Mouse (Mus musculus) C2C12 (cell line): ENCODE measurements around the gene Gm15517. TPM values are rescaled to one million over a fixed set of nuclear protein-coding genes. Genes with fewer than 3 reads are reported as not detected.

ENCODE experiments used
- H3K27me3 ChIP-seq: one replicate; pipeline ENCODE4 v1.6.1; 2011; ENCODE audit not compliant: control insufficient read depth, insufficient read depth, insufficient read length
- H3K36me3 ChIP-seq: one replicate; pipeline ENCODE4 v1.6.1; 2011; ENCODE audit not compliant: control insufficient read depth, insufficient read depth
- H3K4me3 ChIP-seq: one replicate; pipeline ENCODE4 v1.5.1; 2011; ENCODE audit warnings: mild to moderate bottlenecking, control low read depth; ENCODE audit not compliant: poor library complexity, insufficient read depth, severe bottlenecking
- H3K79me2 ChIP-seq: one replicate; pipeline ENCODE4 v1.6.1; 2011; ENCODE audit not compliant: control insufficient read depth, insufficient read depth
- H3K79me3 ChIP-seq: one replicate; pipeline ENCODE4 v1.6.1; 2011; ENCODE audit warnings: low read depth, control low read depth
- H3ac ChIP-seq: one replicate; pipeline ENCODE3; 2011; ENCODE audit warnings: low read depth; ENCODE audit not compliant: control insufficient read depth, insufficient read length
- CEBPB ChIP-seq: IDR thresholded peaks from one replicate; pipeline ENCODE4 v1.6.1; 2011; ENCODE audit warnings: low read depth, mild to moderate bottlenecking, control low read depth, moderate library complexity
- CTCF ChIP-seq: IDR thresholded peaks from one replicate; pipeline ENCODE4 v1.5.1; 2011; ENCODE audit not compliant: control insufficient read depth, insufficient read depth, insufficient read length
- FOSL1 ChIP-seq: IDR thresholded peaks from one replicate; pipeline ENCODE4 v1.8.0; 2011; ENCODE audit warnings: mild to moderate bottlenecking, low read length; ENCODE audit not compliant: poor library complexity, insufficient read depth, severe bottlenecking
- MAX ChIP-seq: IDR thresholded peaks from one replicate; pipeline ENCODE4 v1.6.1; 2011; ENCODE audit warnings: mild to moderate bottlenecking, control low read depth
- MYOD1 ChIP-seq: IDR thresholded peaks from one replicate; pipeline ENCODE4 v1.6.1; 2011; ENCODE audit warnings: low read depth; ENCODE audit not compliant: control insufficient read depth, insufficient read length
- MYOG ChIP-seq: IDR thresholded peaks from one replicate; pipeline ENCODE4 v1.6.1; 2011; ENCODE audit not compliant: control insufficient read depth, insufficient read length; ENCODE audit errors: extremely low read depth
- USF1 ChIP-seq: IDR thresholded peaks from one replicate; pipeline ENCODE4 v1.6.1; 2011; ENCODE audit warnings: low read depth, mild to moderate bottlenecking, control low read depth, moderate library complexity
- polyA plus RNA-seq: library from polyadenylated mRNA; unstranded; fragments of >200 nt; fragmentation: generic; extraction: Trizol; gene quantifications from one replicate; pipeline ENCODE4 v1.2.1, GENCODE M21; 2012; ENCODE audit warnings: missing spikeins

Gm15517 gene
- polyA plus RNA-seq, 1 experiment: not detected

DNA sequence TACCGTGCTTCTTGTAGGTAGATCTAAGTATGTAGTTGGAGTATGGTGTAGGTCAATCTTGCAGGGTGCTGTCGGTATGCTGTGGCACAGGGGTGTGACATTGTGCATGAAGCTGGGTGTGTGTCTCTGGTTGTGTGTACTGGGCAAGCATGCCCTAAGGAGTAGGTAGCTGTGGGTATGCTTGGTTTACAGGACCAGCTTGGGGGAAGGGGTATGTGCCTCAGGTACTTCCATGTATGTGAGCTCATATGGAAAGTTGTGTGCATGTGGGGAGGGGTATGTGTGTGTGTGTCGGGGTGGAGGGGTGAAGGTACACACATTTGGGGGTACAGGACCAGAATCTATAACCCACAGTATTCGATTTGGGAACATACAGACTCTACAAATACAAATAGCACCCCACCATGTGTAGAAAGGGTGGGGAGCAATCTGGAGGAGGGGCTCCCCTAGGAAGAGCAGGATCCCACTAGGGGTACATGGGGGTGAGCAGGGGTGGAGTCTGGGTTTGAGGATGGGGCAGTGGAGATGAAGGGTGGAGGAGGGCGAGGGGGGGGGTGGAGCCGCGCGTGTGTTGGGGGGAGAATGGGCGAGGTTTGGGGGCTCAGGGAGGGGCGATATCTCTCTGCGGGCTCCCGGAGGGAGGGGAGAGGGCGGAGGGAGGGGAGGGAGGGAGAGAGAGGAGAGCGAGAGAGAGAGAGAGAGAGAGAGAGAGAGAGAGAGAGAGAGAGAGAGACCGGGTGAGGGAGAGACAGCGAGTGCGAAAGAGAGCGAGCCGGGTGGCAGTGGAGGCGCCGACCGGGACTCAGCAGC lies 48.4 kb downstream of the Gm15517 start, which contains the start of gene Shank1:
TSS of gene Shank1 (plus strand) at position 779 of the 810 bp plus-strand sequence.
- Histone ChIP-seq H3K79me2 (no peaks in the 10 kb centered on the region), H3K79me3 (no peaks in the 10 kb centered on the region), H3K36me3 (no peaks in the 10 kb centered on the region), H3K4me3 (no peak within 1 kb of the TSS), H3K27me3 (peaks cover 64% of the 10 kb centered on the region), H3ac (no peak within 1 kb of the TSS)
- TF ChIP-seq USF1: no peak
- TF ChIP-seq FOSL1: no peak
- no peak for TF ChIP-seq CEBPB
- no peak for TF ChIP-seq CTCF
- no peak for TF ChIP-seq MAX
- no peak for TF ChIP-seq MYOG
- no peak for TF ChIP-seq MYOD1

DNA sequence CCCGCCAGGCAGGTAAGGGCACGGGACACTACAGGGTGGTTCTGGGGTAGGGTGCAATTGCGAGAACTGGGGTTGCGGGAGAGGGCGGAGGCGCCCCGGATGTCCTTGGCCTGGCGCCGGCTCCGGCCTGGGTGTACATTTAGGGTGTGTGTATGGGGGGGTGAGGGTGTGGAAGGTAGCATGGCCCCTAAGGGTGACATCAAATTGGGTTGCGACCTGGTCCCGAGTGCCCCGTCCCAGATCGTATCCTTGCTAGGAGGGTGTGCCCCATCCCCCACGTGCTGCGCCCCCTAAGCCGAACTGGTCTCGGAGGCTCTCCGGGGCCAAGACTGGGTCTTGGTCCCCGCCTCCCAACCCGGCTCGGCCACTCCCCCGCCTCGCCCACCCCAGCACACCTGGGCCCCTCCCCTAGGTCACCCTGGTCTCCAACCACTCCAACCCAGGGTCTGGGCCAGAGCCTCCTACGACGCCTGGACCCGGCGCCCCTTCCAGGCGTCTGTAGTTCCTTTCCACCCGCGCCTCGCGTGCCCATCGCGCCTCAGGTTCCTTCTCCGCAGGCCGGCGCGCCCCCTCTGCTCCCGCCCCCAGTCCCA lies 49.1 kb downstream of the Gm15517 start:
- no peaks in the 10 kb centered on the region for H3K36me3 ChIP-seq
- no peaks in the 10 kb centered on the region for H3K79me3 ChIP-seq
- no peak overlapping the region for H3K4me3 ChIP-seq
- TF ChIP-seq MYOG: no peak
- TF ChIP-seq MYOD1: no peak
- no peak for TF ChIP-seq USF1
- no peak for TF ChIP-seq FOSL1
- no peak for TF ChIP-seq MAX
- no peak for TF ChIP-seq CTCF
- peaks cover 68% of the 10 kb centered on the region for H3K27me3 ChIP-seq
- H3ac ChIP-seq: no peak overlapping the region
- H3K79me2 ChIP-seq: no peaks in the 10 kb centered on the region

DNA sequence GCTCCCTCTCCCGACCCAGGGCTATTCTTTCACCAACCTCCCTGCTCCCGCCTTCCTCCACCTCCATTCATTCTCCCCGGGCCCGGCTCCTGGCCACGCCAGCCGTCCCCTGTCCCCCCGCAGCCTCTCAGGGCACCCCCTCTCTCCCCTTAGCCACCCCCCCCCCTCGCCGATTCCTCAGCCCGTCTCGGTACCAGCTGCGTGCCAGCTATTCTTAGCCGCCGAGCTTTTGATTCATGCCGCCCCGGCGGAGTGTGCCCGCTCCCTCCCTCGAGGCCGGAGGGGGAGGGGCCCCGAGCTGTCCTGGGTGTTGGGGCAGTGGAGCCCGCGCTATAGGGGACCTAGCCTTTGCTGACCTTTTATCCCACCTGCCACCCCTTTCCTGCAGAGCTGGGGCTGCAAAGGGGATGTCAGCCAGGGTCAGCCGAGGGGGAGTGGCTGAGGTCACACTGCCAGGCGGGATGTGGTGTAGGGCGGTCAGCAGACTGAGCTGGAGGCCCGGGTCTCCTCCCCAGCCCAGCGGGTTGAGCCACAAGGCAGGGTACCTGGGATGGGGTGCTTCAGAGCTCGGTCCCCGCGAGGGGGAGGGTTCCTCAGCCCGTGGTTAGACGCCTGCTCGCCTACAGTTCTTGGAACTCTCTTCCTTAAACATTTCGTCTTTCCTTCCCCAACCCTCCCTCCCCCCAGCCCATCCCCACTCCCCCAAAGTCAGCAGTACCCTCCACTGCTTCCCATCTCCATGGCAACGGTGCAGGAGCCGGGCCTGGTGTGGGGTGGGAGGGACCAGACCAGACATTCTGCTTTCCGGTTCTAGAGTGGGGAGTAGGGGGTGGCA lies 49.8 kb downstream of the Gm15517 start:
- TF ChIP-seq MAX (no peak), USF1 (no peak), CTCF (no peak), FOSL1 (no peak), CEBPB (no peak)
- H3K36me3 ChIP-seq: no peaks in the 10 kb centered on the region
- no peak overlapping the region for H3K4me3 ChIP-seq
- peaks cover 75% of the 10 kb centered on the region for H3K27me3 ChIP-seq
- H3K79me3 ChIP-seq: no peaks in the 10 kb centered on the region
- no peaks in the 10 kb centered on the region for H3K79me2 ChIP-seq
- H3ac ChIP-seq: no peak overlapping the region

Other genes starting within 250 kb of the Gm15517 start
- gene Klk1b26, start 249.3 kb upstream of the Gm15517 start, polyA plus RNA-seq: not detected
- not detected for gene Klk1b27, start 209.2 kb upstream of the Gm15517 start, polyA plus RNA-seq
- not detected for gene Klk1b21, start 159.1 kb upstream of the Gm15517 start, polyA plus RNA-seq
- gene Klk1b22, start 148.8 kb upstream of the Gm15517 start, polyA plus RNA-seq: 0.19 TPM
- not detected for gene Klk1b16, start 124.7 kb upstream of the Gm15517 start, polyA plus RNA-seq
- not detected for gene Klk1b24, start 73.2 kb upstream of the Gm15517 start, polyA plus RNA-seq
- gene Klk1b3, start 63.3 kb upstream of the Gm15517 start, polyA plus RNA-seq: not detected
- not detected for gene Klk1b4, start 54.0 kb upstream of the Gm15517 start, polyA plus RNA-seq
- not detected for gene Klk1b5, start 45.5 kb upstream of the Gm15517 start, polyA plus RNA-seq
- gene Klk1, start 36.1 kb upstream of the Gm15517 start, polyA plus RNA-seq: not detected
- 0.06 TPM for gene Gm36864, start 25.3 kb upstream of the Gm15517 start, polyA plus RNA-seq
- gene 1700028J19Rik, start 14.8 kb upstream of the Gm15517 start, polyA plus RNA-seq: 0.68 TPM
- 68.9 TPM for gene 2410002F23Rik, start 14.7 kb upstream of the Gm15517 start, polyA plus RNA-seq
- gene Acp4, start 4.1 kb upstream of the Gm15517 start, polyA plus RNA-seq: not detected
- gene Clec11a, start 45.5 kb downstream of the Gm15517 start, polyA plus RNA-seq: 0.30 TPM
- gene Shank1, start 48.8 kb downstream of the Gm15517 start, polyA plus RNA-seq: under 0.01 TPM
- not detected for gene Syt3, start 122.7 kb downstream of the Gm15517 start, polyA plus RNA-seq
- gene 1700008O03Rik, start 124.4 kb downstream of the Gm15517 start, polyA plus RNA-seq: 0.11 TPM
- gene Lrrc4b, start 167.6 kb downstream of the Gm15517 start, polyA plus RNA-seq: not detected
- gene Aspdh, start 203.9 kb downstream of the Gm15517 start, polyA plus RNA-seq: not detected
- gene Josd2, start 206.5 kb downstream of the Gm15517 start, polyA plus RNA-seq: 77.5 TPM
- 93.5 TPM for gene Emc10, start 235.1 kb downstream of the Gm15517 start, polyA plus RNA-seq
- 0.95 TPM for gene Fam71e1, start 235.1 kb downstream of the Gm15517 start, polyA plus RNA-seq